Mouse (Mus musculus) layer of hippocampus, postnatal 36 days (tissue): ENCODE measurements at regions not wholly inside any gene's neighbourhood (a gene's known extent, or its start where the extent isn't known, plus 50 kb on each side); places are given as distances from the start of the nearest gene placed in this dataset.

Experiments used
- DNase-seq, 2 experiments: peaks; one replicate each; pipeline ENCODE4 v3.0.0; 2022

DNA sequence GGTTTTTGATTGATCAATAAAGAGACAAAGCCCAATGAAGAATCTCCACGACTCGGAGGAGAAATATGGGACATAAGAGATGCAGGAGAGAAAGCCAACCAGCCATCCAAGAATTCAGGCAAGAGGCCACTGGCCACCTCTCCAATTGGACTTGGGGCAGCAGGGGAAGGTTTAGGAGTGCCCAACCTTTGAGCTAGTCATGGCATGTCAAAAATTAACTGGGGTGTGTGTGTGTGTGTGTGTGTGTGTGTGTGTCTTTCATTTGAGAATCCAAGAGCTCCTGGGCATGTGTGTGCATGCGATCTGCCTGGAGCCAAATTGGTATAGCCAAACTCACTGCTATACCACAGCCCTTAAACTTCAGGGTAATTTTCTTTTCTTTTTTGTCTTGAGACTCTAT is 51.6 kb upstream of the Cecr2 start:
- DNase-seq: no peak

- DNase-seq: no peak
These were observed 53.8 kb upstream of the Cecr2 start for GRCm38 (mm10) chr6:120612346-120612745.

- DNase-seq: no peak
These were observed 56.3 kb upstream of the Cecr2 start for GRCm38 (mm10) chr6:120609858-120610257.

GRCm38 (mm10) chr6:120605471-120605870 is 60.7 kb upstream of the Cecr2 start:
- no peak for DNase-seq

DNA sequence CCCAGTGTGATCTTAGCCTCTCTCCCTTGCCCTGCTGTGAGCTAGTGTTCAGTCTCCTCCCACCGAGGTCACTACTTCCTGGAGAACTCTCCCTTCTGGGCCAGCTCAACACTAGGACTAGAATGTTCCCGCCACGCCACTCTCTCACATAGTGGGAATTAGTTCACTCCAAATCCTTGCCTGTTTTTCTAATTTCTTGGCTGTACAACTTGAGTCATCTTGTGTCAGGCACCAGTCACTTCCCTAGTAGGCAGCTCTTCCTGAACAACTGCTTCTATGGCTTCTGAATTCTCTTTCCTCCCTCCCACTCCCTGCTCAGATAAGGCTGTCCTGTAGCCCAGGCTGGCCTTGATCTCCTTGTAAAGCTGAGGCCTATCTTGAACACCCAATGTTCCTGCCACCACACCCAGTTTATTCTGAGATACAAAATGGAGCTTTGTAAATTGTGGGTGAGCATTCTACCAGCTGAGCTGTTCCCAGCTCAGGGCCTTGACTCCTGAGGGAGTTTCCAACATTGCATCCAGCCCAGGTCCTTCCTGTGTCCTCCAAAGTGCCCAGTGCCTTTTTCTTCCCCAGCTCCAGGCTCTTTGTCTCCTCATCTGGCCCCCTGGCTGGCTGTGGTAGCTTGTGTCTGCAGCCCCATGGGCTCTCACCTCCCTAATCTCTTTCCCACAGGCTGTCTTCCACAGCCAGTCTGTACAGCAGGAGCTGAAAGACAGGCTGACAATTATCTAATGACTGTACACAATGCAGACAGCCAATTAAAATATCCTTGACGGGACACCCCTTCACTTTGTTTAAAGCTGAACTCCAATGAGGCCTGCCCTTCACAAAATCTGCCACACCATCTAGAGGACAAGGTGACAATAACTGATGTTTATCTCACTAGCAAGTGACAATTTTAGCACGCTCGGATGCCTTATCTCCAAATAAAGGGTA is 61.9 kb upstream of the Cecr2 start:
- DNase-seq: no peak

DNA sequence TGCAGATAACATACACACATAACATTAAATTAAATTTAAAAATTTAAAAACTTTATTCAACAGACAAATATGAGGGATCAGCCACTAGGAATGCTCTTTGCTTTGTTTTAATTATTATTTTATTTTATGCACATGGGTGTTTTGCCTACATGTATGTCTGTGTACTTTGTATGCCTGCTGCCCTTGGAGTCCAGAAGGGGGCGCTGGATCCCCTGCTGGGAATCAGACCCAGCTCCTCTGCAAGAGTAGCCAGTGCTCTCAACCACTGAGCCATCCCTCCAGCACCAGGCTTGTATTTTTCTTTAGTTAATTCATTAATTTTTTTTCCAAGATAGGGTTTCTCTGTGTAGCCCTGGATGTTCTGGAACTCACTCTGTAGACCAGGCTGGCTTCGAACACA is 62.7 kb upstream of the Cecr2 start:
- no peak for DNase-seq

DNA sequence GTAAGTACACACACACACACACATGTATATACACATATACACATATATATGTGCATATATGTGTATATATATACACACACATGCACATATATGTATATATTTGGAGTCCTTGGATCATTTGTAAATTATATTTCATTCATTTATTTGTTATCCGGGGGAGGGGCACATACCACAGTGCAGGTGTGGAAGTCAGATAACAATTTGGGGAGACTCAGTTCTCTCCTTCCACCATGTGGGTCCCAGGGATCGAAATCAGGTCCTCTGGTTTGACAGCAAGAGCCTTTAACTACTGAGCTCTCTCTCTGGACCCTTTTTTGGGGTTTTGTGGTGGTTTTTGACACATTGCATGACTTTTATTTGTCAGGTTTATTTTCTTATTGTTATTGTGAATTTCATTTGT is 65.8 kb upstream of the Cecr2 start:
- DNase-seq: no peak

GRCm38 (mm10) chr6:120598471-120598870 is 67.4 kb upstream of the Hdhd5 start:
- no peak for DNase-seq

- DNase-seq: no peak
These were observed 66.8 kb upstream of the Hdhd5 start for GRCm38 (mm10) chr6:120597887-120598286.

DNA sequence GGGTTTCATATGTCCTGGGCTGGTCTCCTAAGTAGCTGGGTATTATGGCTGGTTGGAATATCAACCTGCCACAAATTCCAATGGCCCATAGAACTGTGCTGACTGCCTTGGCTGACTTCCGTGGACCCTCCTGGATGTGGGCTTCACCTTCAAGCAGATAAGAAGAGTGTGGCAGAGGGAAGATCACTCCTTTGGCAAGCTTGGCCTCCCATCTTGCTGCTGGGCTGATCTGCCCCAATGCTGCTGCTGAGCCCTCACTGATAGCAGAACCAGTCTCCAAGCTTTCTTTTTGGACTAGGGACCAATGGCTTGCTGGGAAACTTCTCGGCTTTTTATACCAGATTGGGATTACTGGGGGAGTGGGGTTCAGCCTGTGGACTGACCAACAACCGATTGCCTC is 65.6 kb upstream of the Hdhd5 start:
- no peak for DNase-seq

DNA sequence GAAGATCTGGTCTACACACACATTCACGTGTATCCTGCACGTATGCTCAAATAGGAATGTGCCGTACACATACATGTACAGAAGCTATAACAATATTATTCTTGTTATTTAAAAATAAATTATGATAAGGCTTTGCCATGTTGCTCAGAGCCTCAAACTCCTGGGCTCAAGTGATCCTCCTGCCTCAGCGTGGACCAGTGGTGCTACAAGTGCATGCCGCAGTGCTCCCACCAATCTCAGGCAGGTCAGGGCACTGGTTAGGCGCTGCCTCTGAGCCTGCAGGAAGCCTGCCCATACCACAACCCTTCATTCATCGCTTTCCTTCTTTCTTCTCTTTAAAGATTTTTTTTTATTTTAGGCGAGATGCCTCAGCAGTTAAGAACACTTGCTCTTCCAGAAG is 63.3 kb upstream of the Hdhd5 start:
- no peak for DNase-seq

GRCm38 (mm10) chr6:120592705-120593104 is 61.6 kb upstream of the Hdhd5 start:
- no peak for DNase-seq

DNA sequence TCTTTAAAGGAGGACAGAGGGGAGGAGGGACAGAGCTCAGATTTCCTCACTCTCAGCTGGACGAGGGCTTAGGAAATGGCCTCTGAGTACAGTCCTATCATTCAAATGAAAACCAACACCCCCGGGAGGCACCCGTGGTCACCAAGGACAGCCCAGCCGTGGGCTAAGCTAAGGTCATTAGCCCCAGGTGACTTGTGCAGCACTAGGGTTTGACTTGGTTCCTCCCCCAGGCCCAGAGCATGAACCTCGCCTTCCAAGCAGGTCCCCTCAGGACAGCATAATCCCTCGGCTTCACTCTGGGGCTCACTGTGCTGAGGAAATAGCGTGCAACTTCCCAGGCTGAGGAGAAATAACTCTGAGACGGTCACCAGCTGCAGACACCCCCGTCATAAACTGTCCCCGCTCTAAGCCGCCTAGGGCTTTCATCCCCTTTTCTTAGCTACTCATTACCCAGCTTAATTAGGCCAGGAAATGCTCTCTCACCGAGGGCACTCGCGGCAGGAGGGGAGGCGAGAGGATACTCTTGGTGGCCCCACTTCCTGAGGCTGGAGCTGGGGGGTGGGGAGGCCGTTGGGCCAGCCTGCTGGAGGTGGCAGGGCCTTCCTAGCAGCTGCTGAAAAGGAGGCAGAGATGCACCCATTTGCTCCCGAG is 61.0 kb upstream of the Hdhd5 start:
- DNase-seq: peak in 1 of 2 experiments; percentile 12

- no peak for DNase-seq
These were observed 59.1 kb upstream of the Hdhd5 start for GRCm38 (mm10) chr6:120590191-120590590.

DNA sequence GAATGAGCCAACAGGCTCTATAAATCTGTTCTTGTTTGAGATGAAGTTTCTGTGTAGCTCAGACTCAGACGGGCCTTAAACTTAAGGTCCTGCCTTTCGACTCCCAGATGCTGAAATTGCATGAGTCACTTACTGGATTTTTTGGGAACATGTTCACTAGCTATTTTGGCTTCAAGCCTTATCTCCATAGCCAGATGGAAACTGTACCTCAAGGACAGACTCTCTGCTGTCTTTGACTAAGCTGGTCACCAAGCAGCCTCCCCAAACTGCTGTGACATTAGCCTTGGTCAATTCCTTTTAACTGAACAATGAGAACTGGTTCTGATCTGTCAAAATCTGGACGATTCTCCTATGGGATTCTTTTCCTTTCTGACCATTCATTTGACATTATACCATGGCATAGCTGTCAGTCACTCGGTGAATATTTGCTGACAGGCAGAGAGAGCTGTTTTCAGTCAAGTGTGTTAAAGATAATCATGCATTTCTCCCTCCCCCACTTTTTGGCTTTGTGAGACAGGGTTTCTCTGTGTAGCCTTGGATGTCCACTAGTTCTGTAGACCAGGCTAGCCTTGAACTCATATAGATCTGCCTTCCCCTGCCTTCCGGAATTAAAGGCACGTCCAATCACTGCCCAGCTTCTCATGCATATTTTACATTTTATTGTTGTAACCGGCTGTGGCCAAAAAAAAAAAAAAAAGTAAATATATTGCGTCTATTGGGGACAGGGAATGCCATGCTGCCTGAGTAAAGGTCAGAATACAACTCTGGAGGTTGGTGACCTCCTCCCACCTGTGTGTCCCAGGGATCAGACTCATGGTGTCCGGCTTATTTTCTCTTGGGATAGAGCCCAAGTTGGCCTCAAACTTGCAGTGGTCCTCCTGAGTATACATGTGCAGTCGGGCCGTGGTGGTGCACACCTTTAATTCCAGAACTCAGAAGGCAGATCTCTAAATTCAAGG is 57.9 kb upstream of the Hdhd5 start:
- no peak for DNase-seq

DNA sequence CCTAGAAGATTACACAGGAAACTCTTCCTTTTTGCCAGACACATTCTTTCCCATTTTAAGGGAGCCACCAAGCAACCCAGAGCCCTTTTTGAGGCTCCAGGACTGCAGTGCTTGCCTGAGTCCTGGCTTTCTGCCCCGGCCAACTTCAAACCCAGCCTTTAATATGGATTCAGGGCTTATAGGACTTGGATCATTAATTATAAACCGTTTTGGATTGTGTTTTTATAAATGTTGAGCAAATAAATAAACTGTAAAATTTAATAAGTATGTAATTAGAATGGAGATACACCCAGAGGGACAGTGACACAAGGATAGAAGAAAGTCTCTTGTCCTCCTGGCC is 54.8 kb upstream of the Hdhd5 start:
- no peak for DNase-seq

- DNase-seq: no peak
These were observed 54.2 kb upstream of the Hdhd5 start for GRCm38 (mm10) chr6:120585118-120585940.

- DNase-seq: no peak
These were observed 50.6 kb upstream of the Hdhd5 start for GRCm38 (mm10) chr6:120581748-120582147.
